Mouse (Mus musculus) layer of hippocampus, postnatal 10 days (tissue): Measurements from ENCODE around the gene Sfmbt2. TPM values are rescaled to one million over a fixed set of nuclear protein-coding genes. Genes with fewer than 3 reads are reported as not detected.
A peak's percentile ranks its signal among the peaks of the same experiment; 100 is the strongest.
"Not testable (repeated sequence)": the region's sequence is repeated elsewhere in the genome, so short reads cannot be mapped to it uniquely, and the experiment has no call there.

Source experiments
- DNase-seq, 2 experiments: peaks; one replicate each; pipeline ENCODE4 v3.0.0; 2021; ENCODE audit warnings: low spot score in 2 of 2
- long read RNA-seq: library from polyadenylated mRNA; stranded (forward); transcript quantifications from one replicate; pipeline ENCODE4 v2.0.0, GENCODE M21; 2023
- total RNA-seq, 2 experiments: library from RNA; stranded (reverse); gene quantifications; 2 replicates each; pipeline ENCODE4 v1.2.3; 2021

The Sfmbt2 gene
- 1 to 10 TPM; 5.4 to 5.7 TPM for total RNA-seq
- long read RNA-seq, result 0 reads

GRCm38 (mm10) chr2:10370176-10370575 is at the start of gene Sfmbt2:
Sfmbt2 (plus strand) TSS chr2:10370510.
- no peak for DNase-seq

- no peak for DNase-seq
These were observed 49.2 kb upstream of the Sfmbt2 start for GRCm38 (mm10) chr2:10321093-10321492.

- no peak for DNase-seq
These were observed 47.1 kb upstream of the Sfmbt2 start for GRCm38 (mm10) chr2:10323173-10323572.

- no peak for DNase-seq
These were observed 45.3 kb upstream of the Sfmbt2 start for GRCm38 (mm10) chr2:10324980-10325379.

GRCm38 (mm10) chr2:10330216-10330615 is 40.1 kb upstream of the Sfmbt2 start:
- DNase-seq, result no peak

GRCm38 (mm10) chr2:10334299-10334698 is 36.0 kb upstream of the Sfmbt2 start:
- no peak for DNase-seq

- DNase-seq, result no peak
These were observed 35.2 kb upstream of the Sfmbt2 start for GRCm38 (mm10) chr2:10335037-10335608.

GRCm38 (mm10) chr2:10340022-10340421 is 30.3 kb upstream of the Sfmbt2 start:
- no peak for DNase-seq

GRCm38 (mm10) chr2:10343523-10343922 is 26.8 kb upstream of the Sfmbt2 start:
- no peak for DNase-seq

GRCm38 (mm10) chr2:10344073-10344472 is 26.2 kb upstream of the Sfmbt2 start:
- not testable (repeated sequence) for DNase-seq

GRCm38 (mm10) chr2:10347193-10347592 is 23.1 kb upstream of the Sfmbt2 start:
- DNase-seq, result no peak

GRCm38 (mm10) chr2:10348036-10348435 is 22.3 kb upstream of the Sfmbt2 start:
- DNase-seq, result no peak

- no peak for DNase-seq
These were observed 20.0 kb upstream of the Sfmbt2 start for GRCm38 (mm10) chr2:10350266-10350810.

- DNase-seq, result no peak
These were observed 19.2 kb upstream of the Sfmbt2 start for GRCm38 (mm10) chr2:10351125-10351524.

- DNase-seq, result no peak
These were observed 17.4 kb upstream of the Sfmbt2 start for GRCm38 (mm10) chr2:10352887-10353286.

- no peak for DNase-seq
These were observed 16.4 kb upstream of the Sfmbt2 start for GRCm38 (mm10) chr2:10353889-10354288.

GRCm38 (mm10) chr2:10359861-10360260 is 10.4 kb upstream of the Sfmbt2 start:
- DNase-seq, result no peak

GRCm38 (mm10) chr2:10365081-10365480 is 5.2 kb upstream of the Sfmbt2 start:
- no peak for DNase-seq

GRCm38 (mm10) chr2:10366284-10366683 is 4.0 kb upstream of the Sfmbt2 start:
- DNase-seq, result peak in 1 of 2 experiments; percentile 11

GRCm38 (mm10) chr2:10369676-10370075 is 634 bp upstream of the Sfmbt2 start:
- no peak for DNase-seq

GRCm38 (mm10) chr2:10370687-10371458 is 563 bp downstream of the Sfmbt2 start:
- DNase-seq, result no peak

- DNase-seq, result no peak
These were observed 1.1 kb downstream of the Sfmbt2 start for GRCm38 (mm10) chr2:10371459-10371817.

- DNase-seq, result no peak
These were observed 1.6 kb downstream of the Sfmbt2 start for GRCm38 (mm10) chr2:10371899-10372298.
